Mouse (Mus musculus) liver, embryonic 13.5 days (tissue): Measurements from ENCODE around the gene Gm4353. TPM values are rescaled to one million over a fixed set of nuclear protein-coding genes. Genes with fewer than 3 reads are reported as not detected.

Experiments
- ATAC-seq: fragments of 200-750 bp; cut with Nextera tagmentation; 2 replicates; pipeline ENCODE4 v1.8.0; 2017; ENCODE audit warnings: low read depth, mild to moderate bottlenecking, moderate number of reproducible peaks, moderate library complexity
- DNase-seq: peaks from one replicate; pipeline ENCODE4 v3.0.0; 2022
- H3K27ac ChIP-seq: fragments of 300-500 bp; sonication (generic); 2 replicates; pipeline ENCODE4 v1.5.1; 2015; ENCODE audit warnings: moderate library complexity, mild to moderate bottlenecking, inconsistent platforms
- H3K27me3 ChIP-seq: fragments of 300-500 bp; sonication (generic); 2 replicates; pipeline ENCODE4 v1.6.1; 2015; ENCODE audit warnings: mild to moderate bottlenecking, inconsistent platforms
- H3K36me3 ChIP-seq: fragments of 300-500 bp; sonication (generic); 2 replicates; pipeline ENCODE4 v1.6.1; 2015; ENCODE audit warnings: mild to moderate bottlenecking, inconsistent platforms
- H3K4me1 ChIP-seq: fragments of 300-500 bp; sonication (generic); replicated peaks from 2 replicates; pipeline ENCODE4 v1.6.1; 2015; ENCODE audit warnings: inconsistent platforms
- H3K4me2 ChIP-seq: fragments of 300-500 bp; sonication (generic); 2 replicates; pipeline ENCODE4 v1.6.1; 2015; ENCODE audit warnings: inconsistent platforms, mild to moderate bottlenecking, moderate library complexity
- H3K4me3 ChIP-seq: fragments of 300-500 bp; sonication (generic); replicated peaks from 2 replicates; pipeline ENCODE4 v1.5.1; 2015; ENCODE audit warnings: mild to moderate bottlenecking, inconsistent platforms
- H3K9ac ChIP-seq: fragments of 300-500 bp; sonication (generic); 2 replicates; pipeline ENCODE4 v1.6.1; 2015; ENCODE audit warnings: mild to moderate bottlenecking, inconsistent platforms
- H3K9me3 ChIP-seq: fragments of 300-500 bp; sonication (generic); replicated peaks from 2 replicates; pipeline ENCODE4 v1.6.1; 2016; ENCODE audit warnings: inconsistent platforms
- WGBS: fragments of 180-500 bp; shearing (Covaris S2); methylation state at CpG from one replicate; pipeline ENCODE4 v1.1.7; 2015; ENCODE audit not compliant: insufficient replicate concordance; 5-methylcytosine and 5-hydroxymethylcytosine counted together
- polyA plus RNA-seq: library from polyadenylated mRNA; unstranded; fragments of >200 nt; fragmentation: Nextera tagmentation; extraction: Ambion mirVana; gene quantifications from 2 replicates; pipeline ENCODE4 v1.2.1, GENCODE M21; 2015

Gm4353 gene
- polyA plus RNA-seq, 1 experiment from 2014 or later, result 0.62 TPM

GRCm38 (mm10) chr7:116119306-116119857 is 34.9 kb upstream of the Gm4353 start:
- no peaks in the 10 kb centered on the region for H3K9me3 ChIP-seq
- H3K4me2 ChIP-seq, result no peak overlapping the region
- H3K4me1 ChIP-seq, result peaks cover 3% of the 10 kb centered on the region; the same call in 1 of the 2 replicates
- no peak for ATAC-seq
- 54% methylated on average over 1 of the region's 1 CpGs for WGBS
- H3K36me3 ChIP-seq, result no peaks in the 10 kb centered on the region
- no peak overlapping the region for H3K27ac ChIP-seq
- H3K4me3 ChIP-seq, result no peak overlapping the region
- DNase-seq, result no peak
- H3K27me3 ChIP-seq, result no peaks in the 10 kb centered on the region
- H3K9ac ChIP-seq, result no peak overlapping the region

GRCm38 (mm10) chr7:116115991-116116390 is 31.6 kb upstream of the Gm4353 start:
- no peak overlapping the region for H3K4me3 ChIP-seq
- no peaks in the 10 kb centered on the region for H3K36me3 ChIP-seq
- H3K4me1 ChIP-seq, result no peaks in the 10 kb centered on the region
- DNase-seq, result no peak
- H3K9ac ChIP-seq, result no peak overlapping the region
- no peaks in the 10 kb centered on the region for H3K9me3 ChIP-seq
- H3K27ac ChIP-seq, result no peak overlapping the region
- H3K4me2 ChIP-seq, result no peak overlapping the region
- H3K27me3 ChIP-seq, result no peaks in the 10 kb centered on the region
- ATAC-seq, result no peak
- WGBS, result 63% methylated on average over 2 of the region's 2 CpGs

GRCm38 (mm10) chr7:116115216-116115930 is 30.9 kb upstream of the Gm4353 start:
- no peak overlapping the region for H3K27ac ChIP-seq
- DNase-seq (no peak), ATAC-seq (no peak)
- no peaks in the 10 kb centered on the region for H3K27me3 ChIP-seq
- H3K9me3 ChIP-seq, result no peaks in the 10 kb centered on the region
- no peak overlapping the region for H3K4me3 ChIP-seq
- H3K9ac ChIP-seq, result no peak overlapping the region
- H3K4me1 ChIP-seq, result no peaks in the 10 kb centered on the region
- 74% methylated on average over 12 of the region's 12 CpGs for WGBS
- H3K4me2 ChIP-seq, result no peak overlapping the region
- H3K36me3 ChIP-seq, result no peaks in the 10 kb centered on the region

GRCm38 (mm10) chr7:116111546-116111945 is 27.1 kb upstream of the Gm4353 start:
- Histone ChIP-seq H3K36me3 (peaks cover 3% of the 10 kb centered on the region), H3K9me3 (no peaks in the 10 kb centered on the region), H3K27me3 (no peaks in the 10 kb centered on the region), H3K4me3 (no peak overlapping the region), H3K4me2 (no peak overlapping the region), H3K27ac (no peak overlapping the region), H3K9ac (no peak overlapping the region), H3K4me1 (no peaks in the 10 kb centered on the region)
- 69% methylated on average over 6 of the region's 6 CpGs for WGBS
- no peak for DNase-seq
- no peak for ATAC-seq

- DNase-seq (no peak), ATAC-seq (no peak)
- 66% methylated on average over 3 of the region's 3 CpGs for WGBS
- peaks cover 11% of the 10 kb centered on the region for H3K36me3 ChIP-seq
- no peaks in the 10 kb centered on the region for H3K27me3 ChIP-seq
- H3K4me3 ChIP-seq, result no peak overlapping the region
- H3K4me2 ChIP-seq, result no peak overlapping the region
- H3K4me1 ChIP-seq, result no peaks in the 10 kb centered on the region
- H3K9me3 ChIP-seq, result no peaks in the 10 kb centered on the region
- no peak overlapping the region for H3K9ac ChIP-seq
- no peak overlapping the region for H3K27ac ChIP-seq
Measured at GRCm38 (mm10) chr7:116110661-116111060, 26.2 kb upstream of the Gm4353 start.

- Histone ChIP-seq H3K4me2 (no peak overlapping the region), H3K9ac (no peak overlapping the region), H3K4me3 (no peak overlapping the region), H3K4me1 (peaks cover 3% of the 10 kb centered on the region), H3K27ac (no peak overlapping the region), H3K27me3 (no peaks in the 10 kb centered on the region), H3K36me3 (peaks cover 64% of the 10 kb centered on the region), H3K9me3 (no peaks in the 10 kb centered on the region)
- WGBS, result 93% methylated on average over 9 of the region's 9 CpGs
- no peak for ATAC-seq
- DNase-seq, result no peak
Measured at GRCm38 (mm10) chr7:116103091-116103490, 18.7 kb upstream of the Gm4353 start.

- H3K4me2 ChIP-seq, result no peak overlapping the region
- ATAC-seq (0 out of 2 replicates have a peak, but pooled peaks have one; percentile 47), DNase-seq (no peak)
- no peaks in the 10 kb centered on the region for H3K27me3 ChIP-seq
- no peaks in the 10 kb centered on the region for H3K9me3 ChIP-seq
- no peak overlapping the region for H3K27ac ChIP-seq
- 78% methylated on average over 7 of the region's 7 CpGs for WGBS
- H3K4me3 ChIP-seq, result no peak overlapping the region
- H3K36me3 ChIP-seq, result peaks cover 52% of the 10 kb centered on the region
- peaks cover 32% of the 10 kb centered on the region for H3K4me1 ChIP-seq
- no peak overlapping the region for H3K9ac ChIP-seq
Measured at GRCm38 (mm10) chr7:116099952-116100528, 15.6 kb upstream of the Gm4353 start.

- H3K27ac ChIP-seq, result peak overlapping the region; percentile 81
- peak overlapping the region; percentile 79 for H3K4me2 ChIP-seq
- no peaks in the 10 kb centered on the region for H3K27me3 ChIP-seq
- WGBS, result under 1% methylated on average over 19 of the region's 19 CpGs
- H3K36me3 ChIP-seq, result peaks cover 5% of the 10 kb centered on the region; the same call in 1 of the 2 replicates
- peak overlapping the region; percentile 90 for H3K9ac ChIP-seq
- H3K9me3 ChIP-seq, result no peaks in the 10 kb centered on the region
- DNase-seq, result no peak
- H3K4me3 ChIP-seq, result peak overlapping the region; percentile 77
- peak; percentile 75 for ATAC-seq
- peaks cover 52% of the 10 kb centered on the region for H3K4me1 ChIP-seq
Measured at GRCm38 (mm10) chr7:116093466-116093850, 9.0 kb upstream of the Gm4353 start.

- Histone ChIP-seq H3K4me1 (peaks cover 49% of the 10 kb centered on the region), H3K4me3 (peak overlapping the region; percentile 77), H3K9me3 (no peaks in the 10 kb centered on the region), H3K9ac (peak overlapping the region; percentile 90), H3K4me2 (peak overlapping the region; percentile 79), H3K27me3 (no peaks in the 10 kb centered on the region), H3K27ac (peak overlapping the region; percentile 81), H3K36me3 (peaks cover 5% of the 10 kb centered on the region; the same call in 1 of the 2 replicates)
- ATAC-seq (peak; percentile 99), DNase-seq (peak; percentile 92)
- under 1% methylated on average over 38 of the region's 38 CpGs for WGBS
Measured at GRCm38 (mm10) chr7:116092710-116093465, 8.5 kb upstream of the Gm4353 start.

- DNase-seq, result no peak
Measured at GRCm38 (mm10) chr7:116060739-116061138, 23.7 kb downstream of the Gm4353 start.

GRCm38 (mm10) chr7:116040470-116041019 is 43.9 kb downstream of the Gm4353 start:
- H3K27me3 ChIP-seq, result peaks cover 65% of the 10 kb centered on the region
- H3K4me3 ChIP-seq, result no peak overlapping the region; the same call in 1 of the 2 replicates
- no peak overlapping the region for H3K27ac ChIP-seq
- no peak overlapping the region for H3K9ac ChIP-seq
- H3K4me1 ChIP-seq, result peaks cover 20% of the 10 kb centered on the region
- 27% methylated on average over 15 of the region's 15 CpGs for WGBS
- H3K9me3 ChIP-seq, result no peaks in the 10 kb centered on the region
- DNase-seq (no peak), ATAC-seq (no peak)
- peak overlapping the region; percentile 84 for H3K4me2 ChIP-seq
- H3K36me3 ChIP-seq, result no peaks in the 10 kb centered on the region

More at GRCm38 (mm10) chr7:116060739-116061138, 23.7 kb downstream of the Gm4353 start:
- H3K4me3 ChIP-seq, result no peak overlapping the region
- H3K9ac ChIP-seq, result no peak overlapping the region
- no peak overlapping the region for H3K27ac ChIP-seq
- no peak for ATAC-seq
- H3K9me3 ChIP-seq, result no peaks in the 10 kb centered on the region
- no peak overlapping the region for H3K4me2 ChIP-seq
- H3K36me3 ChIP-seq, result no peaks in the 10 kb centered on the region
- H3K27me3 ChIP-seq, result no peaks in the 10 kb centered on the region
- no peaks in the 10 kb centered on the region for H3K4me1 ChIP-seq
- WGBS, result 34% methylated on average over 1 of the region's 1 CpGs
